Mouse (Mus musculus) Muller cell, postnatal 12 days (primary cell): ENCODE results near the gene Gm28374.

ENCODE experiments used
- DNase-seq: peaks from one replicate; pipeline ENCODE4 v3.0.0-alpha.2; 2015; ENCODE audit errors: inconsistent ontology term

The Gm28374 gene

DNA sequence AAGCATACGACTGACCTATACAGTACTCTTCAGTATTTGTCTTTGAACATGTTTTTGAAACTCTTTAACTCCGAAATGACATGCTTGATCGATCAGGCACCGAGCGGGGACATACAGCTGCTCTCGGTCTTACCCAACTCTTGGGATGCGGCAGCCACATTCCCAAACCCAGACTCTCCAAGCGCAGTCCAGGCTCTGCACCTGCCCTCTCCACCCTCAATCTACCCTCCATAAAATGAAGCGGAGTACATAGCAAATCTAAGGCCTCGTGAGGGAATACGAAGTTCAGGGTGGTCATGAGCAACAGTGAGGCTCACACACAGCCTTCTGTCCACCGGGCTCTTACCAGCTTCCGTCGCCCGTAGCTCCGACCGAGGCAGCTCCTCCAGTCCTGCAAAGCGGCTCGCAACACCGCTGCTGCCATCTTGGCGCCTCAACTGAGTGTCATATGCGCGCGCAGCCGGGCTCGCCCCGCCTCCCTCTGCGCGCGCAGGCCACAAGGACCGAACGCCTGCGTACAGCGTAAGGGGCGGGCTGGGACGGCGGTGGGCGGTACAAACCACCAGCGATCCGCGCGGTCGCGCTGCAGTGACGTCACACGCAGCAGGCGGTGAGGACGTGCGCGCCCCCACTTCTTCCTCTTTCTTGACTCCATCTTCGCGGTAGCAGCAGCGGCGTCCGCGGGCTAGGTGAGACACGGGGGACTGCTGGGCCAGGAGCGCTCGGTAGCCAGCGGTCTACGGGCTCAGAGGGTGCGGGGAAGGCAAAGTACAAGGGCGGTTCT lies 24.6 kb downstream of the Gm28374 start, which contains the start of the genes Mrpl49 and Fau:
Gene Mrpl49, minus strand, starts transcription at position 473 of the 784 bp plus-strand sequence.
Gene Fau, plus strand, starts transcription at position 532 of the 784 bp plus-strand sequence.
- peak; percentile 98 for DNase-seq

DNA sequence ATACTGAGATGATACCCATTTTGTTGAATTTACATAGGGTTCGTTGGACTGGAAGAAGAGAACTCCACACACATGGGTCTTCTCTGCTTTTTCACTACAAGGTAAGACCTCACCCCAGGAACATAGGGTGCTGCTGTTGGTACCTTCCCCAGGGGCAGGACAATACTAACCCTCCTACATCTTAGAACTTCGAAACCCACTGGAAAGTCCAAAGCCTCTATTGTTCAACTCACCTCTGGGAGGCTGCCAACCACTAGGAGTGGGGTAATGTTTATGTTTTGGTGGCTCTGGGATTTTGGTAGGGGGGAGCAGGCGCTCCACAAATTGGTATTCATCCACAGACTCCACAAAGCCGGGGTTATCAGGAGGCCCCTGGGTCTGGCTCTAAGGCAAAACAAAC lies 25.4 kb downstream of the Gm28374 start:
- no peak for DNase-seq

DNA sequence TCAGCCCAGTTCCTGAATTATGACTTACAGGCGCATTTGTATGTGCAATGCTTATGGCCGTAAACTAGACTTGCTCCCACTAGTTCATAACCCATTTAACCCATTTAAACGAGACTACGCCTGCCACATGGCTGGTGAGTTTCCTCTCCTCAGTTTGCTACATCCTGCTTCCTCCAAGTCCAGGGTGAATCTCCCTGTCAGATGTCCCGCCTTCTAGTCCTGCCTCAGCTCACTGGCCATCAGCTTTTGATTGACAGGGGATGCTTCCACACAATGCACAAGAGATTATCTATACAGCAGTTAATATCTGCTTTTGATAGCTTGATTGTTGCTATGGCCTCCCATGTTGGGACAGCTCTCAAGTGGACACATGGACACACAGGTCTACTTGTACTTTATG lies 27.8 kb downstream of the Gm28374 start:
- no peak for DNase-seq

DNA sequence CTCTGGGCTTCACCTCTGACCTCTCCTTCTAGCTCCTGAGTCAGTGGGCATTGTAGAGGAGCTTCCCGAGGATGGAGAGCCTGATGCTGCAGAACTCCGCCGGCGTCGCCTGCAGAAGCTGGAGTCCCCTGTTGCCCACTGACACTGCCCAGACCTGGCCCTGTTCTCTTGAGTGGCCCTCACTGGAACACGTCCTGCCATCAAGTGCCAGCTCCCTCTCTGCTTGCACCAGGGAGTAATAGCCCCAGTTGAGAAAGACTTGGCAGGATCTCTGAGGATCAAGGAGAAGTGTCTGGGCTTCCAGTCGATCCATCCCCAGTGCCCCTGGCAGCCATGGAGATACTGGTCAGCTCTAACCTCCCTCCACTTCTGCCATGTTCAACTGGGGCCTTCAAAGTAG lies 29.5 kb downstream of the Gm28374 start:
- no peak for DNase-seq

DNA sequence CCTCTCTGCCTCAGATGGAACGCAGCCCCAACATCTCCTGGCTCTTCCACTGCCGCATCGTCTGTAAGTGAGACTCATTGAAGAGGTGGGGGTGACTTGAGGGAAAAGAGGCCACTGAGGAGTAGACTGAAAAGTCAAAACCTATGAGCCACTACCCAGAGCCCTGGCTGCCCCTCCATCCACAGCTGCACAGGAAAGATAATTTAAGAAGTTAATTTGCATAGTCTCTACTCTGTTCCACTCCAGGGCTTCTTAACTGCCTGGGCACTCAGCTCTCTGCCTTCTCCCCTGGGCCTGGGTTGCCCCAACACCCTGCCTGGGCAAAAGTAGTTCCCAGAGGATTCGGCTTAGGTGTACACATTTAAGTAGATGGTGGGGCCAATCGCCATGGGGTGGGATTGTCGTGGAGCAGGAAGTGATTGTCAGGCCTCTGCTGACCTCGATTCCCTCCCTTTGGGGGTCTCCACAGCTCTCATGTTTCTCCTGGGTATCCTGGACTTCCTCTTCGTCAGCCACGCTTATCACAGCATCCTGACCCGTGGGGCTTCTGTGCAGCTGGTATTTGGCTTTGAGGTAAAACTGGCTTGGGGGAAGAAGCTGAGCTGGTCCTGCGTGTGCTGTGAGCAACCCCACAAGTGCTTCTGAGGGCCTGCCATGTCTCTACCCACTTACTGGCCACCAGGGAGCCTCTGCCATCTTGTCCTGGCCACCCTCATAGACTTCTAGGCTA lies 33.2 kb downstream of the Gm28374 start:
- no peak for DNase-seq

DNA sequence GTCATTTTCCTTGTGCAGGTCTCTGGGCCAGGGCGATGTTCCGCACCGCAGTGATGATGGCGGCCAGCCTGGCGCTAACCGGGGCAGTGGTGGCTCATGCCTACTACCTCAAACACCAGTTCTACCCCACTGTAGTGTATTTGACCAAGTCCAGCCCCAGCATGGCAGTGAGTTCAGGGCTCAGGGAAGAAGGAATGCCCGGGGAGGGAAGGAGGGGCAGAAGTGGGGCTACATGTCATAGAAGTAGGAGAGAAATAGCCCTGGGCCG lies 34.2 kb downstream of the Gm28374 start:
- no peak for DNase-seq

DNA sequence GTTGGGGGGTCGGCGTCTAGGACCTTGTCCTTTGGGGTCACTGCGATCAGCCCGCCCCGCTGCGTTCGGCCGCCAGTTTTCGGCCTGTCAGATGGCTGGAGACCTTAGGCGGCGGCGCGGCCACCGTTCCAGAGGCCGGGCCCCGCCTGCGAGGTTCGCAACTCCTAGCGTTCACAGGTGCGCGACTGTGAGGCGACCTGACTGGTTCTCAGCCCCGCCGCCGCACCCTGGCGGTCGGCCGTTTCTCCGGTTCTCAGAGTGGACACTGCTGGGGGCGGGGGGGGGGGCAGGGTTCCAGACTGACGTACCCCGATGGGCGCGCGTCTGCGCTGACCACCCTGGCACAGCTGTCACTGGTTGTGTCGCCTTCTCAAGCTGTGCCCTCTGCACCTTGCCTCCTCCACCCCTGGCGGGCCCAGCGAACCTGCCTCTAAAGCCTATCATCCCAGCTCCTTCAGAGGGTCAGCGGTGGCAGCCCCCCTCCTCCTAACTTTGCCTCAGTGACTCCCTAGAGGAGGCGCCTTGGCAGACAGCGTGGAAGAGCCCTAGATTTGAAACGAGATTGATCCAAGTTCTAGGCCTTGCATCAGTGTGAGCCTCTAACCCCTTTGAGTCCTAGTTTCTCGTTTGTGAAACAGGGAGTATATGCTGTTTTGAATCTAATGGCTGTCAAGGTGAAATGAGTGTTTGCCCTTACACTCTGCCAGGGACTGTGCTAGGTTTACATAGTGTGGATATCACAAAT lies 34.7 kb downstream of the Gm28374 start:
- DNase-seq, result no peak

DNA sequence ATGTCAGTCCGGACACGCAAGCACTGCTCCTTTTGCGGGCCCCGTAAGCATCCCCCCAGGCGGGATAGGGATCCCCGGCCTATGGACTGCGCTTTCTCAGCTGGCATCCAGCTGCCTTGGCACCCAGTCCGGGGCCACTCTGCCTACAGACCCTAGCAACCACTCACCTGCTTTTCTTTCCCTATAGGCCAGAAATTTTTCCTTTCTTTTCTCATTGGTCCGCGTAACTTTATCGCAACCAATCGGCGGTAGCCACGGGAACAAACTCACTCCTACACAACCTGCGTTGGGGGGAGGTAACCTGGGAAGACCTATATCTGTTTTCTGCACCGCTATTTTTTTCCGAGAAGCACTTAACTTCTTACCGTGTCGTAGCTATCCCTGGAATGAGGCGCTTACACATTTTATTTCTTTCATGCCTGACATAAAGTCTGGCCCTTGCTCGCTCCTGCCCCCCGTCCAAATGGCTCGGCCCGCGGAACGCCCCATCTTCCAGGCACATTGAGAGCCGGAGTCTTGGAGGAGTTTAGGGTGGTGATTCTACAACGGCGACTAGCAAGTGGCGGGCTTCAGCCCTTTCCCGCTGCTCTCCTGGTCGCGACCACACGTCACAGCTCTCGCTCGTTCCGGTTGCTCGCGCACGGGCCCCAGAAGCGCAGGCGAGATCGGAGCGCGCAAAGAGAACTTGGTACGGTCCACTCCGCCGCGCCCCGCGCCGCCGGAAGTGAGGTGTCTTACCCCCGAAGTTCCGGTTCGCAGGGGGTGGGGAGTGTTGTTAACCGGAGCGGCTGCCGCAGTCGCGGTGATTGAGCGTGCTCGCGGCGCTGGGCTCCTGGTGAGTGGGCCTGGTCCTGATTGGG lies 35.5 kb downstream of the Gm28374 start, which contains the start of gene Syvn1:
Gene Syvn1, plus strand, starts transcription at position 283 of the 860 bp plus-strand sequence.
- peak; percentile 95 for DNase-seq

DNA sequence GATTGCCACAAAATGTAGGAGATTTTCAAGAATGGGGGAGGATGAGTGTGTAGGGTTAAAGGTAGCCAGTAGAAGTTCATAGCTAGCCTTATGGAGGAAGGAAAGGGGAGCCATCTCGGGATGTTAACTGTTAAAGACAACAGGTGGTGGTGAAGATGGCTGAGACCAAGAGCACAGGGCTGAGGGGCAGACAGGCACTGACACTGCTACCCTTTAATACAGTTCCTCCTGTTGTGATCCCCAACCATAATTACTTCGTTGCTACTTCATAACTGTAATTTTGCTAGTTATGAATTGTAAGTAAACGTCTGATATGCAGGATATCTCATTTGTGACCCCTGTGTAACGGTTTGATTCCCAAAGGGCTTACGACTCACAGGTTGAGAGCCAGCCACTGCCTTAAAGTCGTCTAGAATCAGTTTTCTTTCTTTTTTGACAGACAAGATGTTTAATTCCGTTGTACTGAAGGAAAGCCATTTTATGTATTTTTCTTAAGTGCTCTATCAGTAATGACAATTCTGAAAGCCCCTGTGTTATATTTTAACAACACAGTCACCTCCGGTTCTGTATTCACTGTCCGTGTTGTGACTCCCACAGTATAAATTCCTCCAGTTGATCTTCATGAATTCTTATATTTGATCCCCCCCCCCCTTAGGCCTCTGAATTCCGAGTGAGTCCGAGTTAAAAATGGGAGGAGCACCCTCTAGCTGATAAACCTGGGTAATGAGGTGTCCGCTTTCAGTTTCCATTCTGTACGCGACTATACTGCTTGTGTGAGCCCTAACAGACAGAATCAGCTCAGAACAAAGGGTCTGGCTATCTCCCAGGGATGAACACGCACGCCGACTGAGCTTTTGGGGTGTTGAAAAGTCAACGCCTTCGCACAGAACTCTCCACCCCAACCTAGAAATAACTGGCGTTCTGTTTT lies 36.4 kb downstream of the Gm28374 start:
- no peak for DNase-seq

DNA sequence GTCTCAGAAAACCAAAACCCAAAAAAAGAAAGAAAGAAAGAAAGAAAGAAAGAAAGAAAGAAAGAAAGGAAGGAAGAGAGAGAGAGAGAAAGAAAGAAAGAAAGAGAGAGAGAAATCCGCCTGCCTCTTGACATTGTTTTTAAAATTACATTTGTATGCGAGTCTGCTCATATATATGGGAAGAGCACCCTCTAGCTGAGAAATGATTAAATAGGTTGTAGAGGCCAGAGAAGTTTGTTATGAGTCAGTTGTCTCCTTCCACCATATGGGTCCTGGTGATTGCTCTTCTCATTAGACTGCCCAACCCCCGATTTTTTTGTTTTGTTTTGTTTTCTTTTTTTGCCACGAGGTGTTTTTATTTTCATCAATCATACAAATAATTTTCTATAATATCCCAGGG lies 38.0 kb downstream of the Gm28374 start:
- peak; percentile 44 for DNase-seq

DNA sequence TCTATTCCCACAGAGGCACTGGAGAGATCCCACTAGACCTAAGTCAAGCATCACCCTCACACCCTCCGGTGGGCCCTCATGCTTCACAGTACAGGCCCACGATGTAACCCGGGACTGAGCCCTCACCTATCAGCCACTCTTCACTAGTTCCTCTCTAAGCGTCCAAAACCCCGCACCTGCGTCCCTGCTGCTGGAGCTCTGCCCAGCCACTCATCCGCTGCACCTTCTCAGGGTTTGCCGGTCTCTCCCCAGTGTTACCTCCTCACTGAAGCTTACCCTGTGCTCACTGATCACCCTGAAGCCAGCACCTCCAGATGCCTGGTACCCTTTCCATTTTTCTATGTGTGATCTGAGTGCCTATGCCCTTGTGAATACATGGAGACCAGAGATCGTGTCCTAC lies 39.8 kb downstream of the Gm28374 start:
- no peak for DNase-seq

DNA sequence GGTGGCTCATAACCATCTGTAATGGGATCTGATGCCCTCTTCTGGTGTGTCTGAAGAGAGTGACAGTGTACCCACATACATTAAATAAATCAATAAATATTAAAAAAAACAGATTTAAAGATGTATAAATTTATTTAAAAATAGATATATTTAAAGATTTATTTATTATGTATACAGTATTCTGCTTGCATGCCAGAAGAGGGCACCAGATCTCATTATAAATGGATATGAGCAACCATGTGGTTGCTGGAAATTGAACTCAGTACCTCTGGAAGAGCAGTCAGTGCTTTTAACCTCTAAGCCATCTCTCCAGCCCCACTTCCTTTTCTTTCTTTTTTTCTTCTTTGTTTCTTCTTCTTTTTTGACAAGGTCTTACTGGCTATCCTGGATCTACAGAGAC lies 42.1 kb downstream of the Gm28374 start:
- DNase-seq, result no peak

DNA sequence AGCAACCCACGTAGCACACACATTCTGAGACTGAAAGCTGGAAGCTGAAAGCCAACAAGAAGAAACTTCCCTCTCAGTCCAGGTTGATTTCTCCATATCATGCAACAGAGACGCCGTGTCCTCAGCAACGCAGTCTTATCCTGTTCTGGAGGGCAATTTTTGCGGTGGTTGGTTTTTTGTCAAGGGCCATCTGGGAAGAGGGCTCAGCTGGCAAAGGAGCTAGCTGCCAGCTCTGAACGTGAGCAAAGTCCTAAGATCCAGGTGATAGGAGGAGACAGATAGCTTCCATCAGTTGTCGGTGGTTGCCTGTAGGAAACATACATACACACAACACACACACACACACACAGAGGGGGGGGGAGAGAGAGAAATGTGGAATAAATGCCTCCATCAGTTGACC lies 43.7 kb downstream of the Gm28374 start:
- no peak for DNase-seq

DNA sequence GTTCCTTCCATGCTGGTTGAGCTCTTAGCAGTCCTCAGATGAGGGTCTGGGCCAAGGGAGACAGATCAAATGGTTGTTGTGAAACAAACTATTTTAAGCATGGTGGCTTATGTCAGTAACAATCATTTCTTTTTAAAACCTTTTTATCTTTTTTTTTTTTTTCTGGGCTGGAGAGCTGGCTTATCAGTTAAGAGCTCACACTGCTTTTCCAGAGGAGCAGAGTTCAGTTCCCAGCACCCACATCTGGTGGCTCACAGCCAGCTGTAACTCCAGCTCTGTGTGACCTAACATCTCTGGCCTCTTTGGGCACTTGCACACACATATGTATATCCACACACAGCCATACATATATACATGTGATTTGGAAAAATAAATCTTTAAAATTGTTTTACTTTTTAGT lies 44.4 kb downstream of the Gm28374 start:
- no peak for DNase-seq

DNA sequence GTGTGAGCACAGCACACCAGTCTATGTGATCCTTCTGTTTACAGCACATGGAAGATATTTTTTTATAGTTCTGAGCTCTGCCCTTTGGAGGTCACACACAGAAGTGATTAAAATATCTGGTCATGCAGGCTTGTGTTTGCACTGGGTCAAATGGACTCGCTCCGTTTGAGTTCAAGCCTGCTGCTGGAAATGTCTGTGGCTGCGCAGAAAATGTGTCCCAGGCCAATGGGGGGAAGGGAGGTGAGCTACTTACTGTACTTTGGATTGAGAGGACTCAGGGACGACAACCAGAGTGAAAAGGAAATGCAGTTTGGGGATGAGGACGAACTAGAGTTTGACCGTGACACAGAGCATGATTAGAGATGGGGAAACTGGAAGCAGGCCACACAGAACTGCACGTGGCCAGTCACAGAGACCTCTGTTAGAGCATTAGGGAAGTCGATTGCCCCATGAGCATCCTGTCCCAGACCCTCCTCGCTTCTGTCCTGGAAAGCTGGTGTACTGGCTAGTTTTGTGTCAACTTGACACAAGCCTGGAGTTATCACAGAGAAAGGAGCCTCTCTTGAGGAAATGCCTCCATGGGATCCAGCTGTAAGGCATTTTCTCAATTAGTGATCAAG lies 46.0 kb downstream of the Gm28374 start:
- no peak for DNase-seq

DNA sequence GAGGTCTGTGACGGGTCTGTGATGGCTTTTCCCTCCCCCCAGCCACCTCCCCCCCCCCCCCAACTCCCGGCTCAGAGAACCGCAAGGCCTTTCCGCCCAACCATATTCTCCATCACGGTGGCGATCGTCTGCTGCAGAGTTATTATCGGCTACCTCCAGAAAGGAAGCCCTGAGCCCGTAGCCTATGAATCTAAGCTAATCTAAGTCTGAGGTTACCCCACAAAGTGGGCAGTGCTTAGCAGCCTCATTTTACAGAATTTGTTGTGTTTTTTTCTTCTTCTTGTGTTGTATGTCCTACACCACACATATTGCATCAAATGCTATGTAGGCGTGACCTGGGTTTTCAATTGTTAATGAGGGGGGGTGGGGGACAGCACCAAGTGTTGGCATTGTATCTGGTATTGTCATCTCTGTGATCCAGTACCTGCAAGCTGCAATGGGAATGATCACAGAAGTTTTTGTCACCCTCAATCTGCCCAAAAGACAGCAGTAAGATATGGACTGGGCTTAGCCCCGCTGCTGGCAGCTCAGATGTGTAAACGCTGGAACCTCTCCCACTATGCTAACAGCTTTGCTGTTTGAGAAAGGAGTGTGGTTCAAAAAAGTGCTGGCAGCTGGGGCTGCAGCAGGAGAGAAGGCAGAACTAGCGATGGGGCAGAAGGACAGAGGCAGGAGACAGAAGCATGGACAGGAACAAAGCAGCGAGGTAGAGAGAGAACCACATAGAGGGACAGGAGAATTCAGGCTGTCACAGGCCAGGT lies 51.4 kb downstream of the Gm28374 start:
- DNase-seq, result no peak

DNA sequence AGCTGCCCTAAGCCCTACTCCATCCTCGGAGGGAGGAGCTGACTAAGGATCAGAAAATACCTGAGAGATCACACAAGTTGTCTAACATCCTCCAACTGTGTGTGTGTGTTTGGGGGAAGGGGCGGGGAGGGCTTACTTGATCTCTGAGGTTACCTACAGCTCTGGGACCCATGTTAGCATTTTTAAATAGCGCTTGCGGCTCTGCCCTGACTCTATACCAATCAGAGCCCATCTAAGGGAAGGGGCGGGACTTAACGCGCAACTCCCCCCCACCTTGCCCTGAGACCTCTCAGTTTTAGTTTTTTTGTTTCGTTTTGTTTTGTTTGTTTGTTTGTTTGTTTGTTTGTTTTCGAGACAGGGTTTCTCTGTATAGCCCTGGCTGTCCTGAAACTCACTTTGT lies 52.6 kb downstream of the Gm28374 start:
- DNase-seq, result no peak

DNA sequence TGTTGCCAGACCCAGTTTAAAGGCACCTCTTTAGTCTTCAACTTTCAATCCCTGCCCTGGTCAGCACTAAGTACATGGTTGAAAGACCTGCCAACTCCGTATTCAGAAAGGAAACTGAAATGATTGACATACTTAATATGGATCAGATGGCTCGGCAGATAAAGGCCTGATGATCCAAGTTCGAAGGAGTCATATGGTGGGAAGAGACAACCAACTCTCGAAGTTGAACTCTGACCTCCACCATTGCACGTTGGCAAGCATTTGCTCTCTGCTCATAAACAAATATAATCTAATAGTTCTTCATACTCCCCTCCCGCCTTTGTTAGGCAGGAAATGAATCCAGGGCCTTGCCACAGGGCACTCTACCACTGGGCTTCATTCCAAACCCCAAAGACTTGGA lies 53.1 kb downstream of the Gm28374 start:
- DNase-seq, result no peak
